Mouse (Mus musculus) stomach, postnatal 0 days (tissue): ENCODE measurements at regions not wholly inside any gene's neighbourhood (a gene's known extent, or its start where the extent isn't known, plus 50 kb on each side); places are given as distances from the start of the nearest gene placed in this dataset.

Experiments
- CTCF ChIP-seq: IDR thresholded peaks from 2 replicates; pipeline ENCODE4 v1.5.1; 2016; ENCODE audit warnings: antibody characterized with exemption, low read depth, mild to moderate bottlenecking, moderate library complexity
- EP300 ChIP-seq: optimal IDR thresholded peaks from 2 replicates; pipeline ENCODE3; 2016; ENCODE audit warnings: antibody characterized with exemption

DNA sequence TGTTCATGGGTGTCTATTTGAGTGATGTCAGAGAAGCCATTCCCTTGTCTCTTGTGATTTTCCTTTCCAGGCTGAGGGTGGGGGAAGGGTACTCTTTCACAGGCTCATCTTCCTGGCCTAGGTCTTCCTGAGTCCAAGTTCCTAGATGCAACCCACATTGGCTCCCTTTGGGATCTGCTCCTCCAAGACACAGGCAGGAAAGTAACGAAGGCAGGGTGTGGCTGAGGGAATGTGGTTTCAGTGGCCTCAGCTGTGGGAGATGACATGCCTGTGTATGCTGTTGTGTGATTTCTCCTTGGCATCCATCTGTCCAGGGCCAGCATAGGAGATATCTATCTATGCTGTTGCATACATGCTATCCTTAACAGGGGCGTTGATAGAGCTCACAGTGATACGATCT lies 190.4 kb upstream of the 1700012A03Rik start:
- no peak for TF ChIP-seq CTCF
- TF ChIP-seq EP300, result no peak
